Mouse (Mus musculus): ENCODE results near the gene Tent5c. TPM values are rescaled to one million over a fixed set of nuclear protein-coding genes. Genes with fewer than 3 reads are reported as not detected.

The Tent5c gene
- polyA plus RNA-seq, 1 experiment = 248 TPM

GRCm38 (mm10) chr3:100427548-100427947, 61.6 kb downstream of the Tent5c start:
- H3K36me3 ChIP-seq (ENCODE audit: control insufficient read depth, insufficient read depth, low read length) = no peaks in the 10 kb centered on the region
- H3K4me3 ChIP-seq (ENCODE audit: control insufficient read depth, low read depth, low read length) = peak overlapping the region; percentile 86
- no peaks in the 10 kb centered on the region for H3K27me3 ChIP-seq (ENCODE audit: control insufficient read depth, insufficient read depth, low read length)
- H3K27ac ChIP-seq (ENCODE audit: control insufficient read depth, insufficient read depth, low read depth, low read length) = no peak overlapping the region
- TF ChIP-seq CTCF (IDR thresholded peaks at IDR 0.05; ENCODE audit: control insufficient read depth, insufficient read depth, insufficient replicate concordance, low read depth, low read length) = no peak
- H3K4me1 ChIP-seq (ENCODE audit: control insufficient read depth, insufficient read depth, low read length) = peaks cover 21% of the 10 kb centered on the region

DNA sequence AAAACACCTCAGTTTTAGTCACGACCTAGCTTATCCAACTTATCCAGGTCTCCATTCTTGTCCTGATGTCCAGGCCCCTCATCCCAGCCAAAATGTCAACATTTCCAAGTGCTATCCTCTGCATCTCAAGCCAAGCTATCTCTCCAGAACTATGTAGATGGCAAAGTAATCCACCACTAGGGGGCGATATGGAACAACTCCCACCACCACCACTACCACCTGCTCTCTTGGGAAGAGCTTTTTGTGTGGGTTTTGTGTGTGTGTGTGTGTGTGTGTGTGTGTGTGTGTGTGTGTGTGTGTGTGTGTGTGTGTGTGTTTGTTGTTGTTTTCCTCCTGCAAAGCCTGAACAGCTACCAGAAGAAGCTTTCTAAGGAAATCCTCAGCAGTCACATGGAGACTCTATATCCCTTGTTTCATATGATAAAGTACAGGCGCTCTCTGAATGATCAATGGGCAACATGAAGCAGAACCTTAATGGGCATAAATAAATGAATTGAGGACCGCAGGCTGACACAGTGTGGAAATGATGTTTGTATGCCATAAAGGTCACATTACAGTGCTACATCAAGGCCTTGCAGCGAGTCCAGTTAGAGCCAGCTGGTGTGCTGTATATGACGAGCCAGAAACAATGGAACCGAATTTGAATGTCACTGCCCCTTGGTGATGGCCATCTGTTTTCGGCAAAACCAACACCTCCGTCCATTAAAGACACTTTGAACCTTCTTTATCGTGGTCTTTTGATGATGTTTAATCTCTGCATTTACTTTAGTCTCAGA, 66.5 kb downstream of the Tent5c start:
- Histone ChIP-seq H3K4me1 (ENCODE audit: control insufficient read depth, insufficient read depth, low read length) (peaks cover 13% of the 10 kb centered on the region), H3K27ac (ENCODE audit: control insufficient read depth, insufficient read depth, low read depth, low read length) (no peak overlapping the region), H3K4me3 (ENCODE audit: control insufficient read depth, low read depth, low read length) (no peak overlapping the region), H3K27me3 (ENCODE audit: control insufficient read depth, insufficient read depth, low read length) (no peaks in the 10 kb centered on the region), H3K36me3 (ENCODE audit: control insufficient read depth, insufficient read depth, low read length) (no peaks in the 10 kb centered on the region)
- TF ChIP-seq CTCF (IDR thresholded peaks at IDR 0.05; ENCODE audit: control insufficient read depth, insufficient read depth, insufficient replicate concordance, low read depth, low read length) (no peak), POLR2A (IDR thresholded peaks at IDR 0.05; ENCODE audit: control insufficient read depth, low read depth, low read length) (no peak)

DNA sequence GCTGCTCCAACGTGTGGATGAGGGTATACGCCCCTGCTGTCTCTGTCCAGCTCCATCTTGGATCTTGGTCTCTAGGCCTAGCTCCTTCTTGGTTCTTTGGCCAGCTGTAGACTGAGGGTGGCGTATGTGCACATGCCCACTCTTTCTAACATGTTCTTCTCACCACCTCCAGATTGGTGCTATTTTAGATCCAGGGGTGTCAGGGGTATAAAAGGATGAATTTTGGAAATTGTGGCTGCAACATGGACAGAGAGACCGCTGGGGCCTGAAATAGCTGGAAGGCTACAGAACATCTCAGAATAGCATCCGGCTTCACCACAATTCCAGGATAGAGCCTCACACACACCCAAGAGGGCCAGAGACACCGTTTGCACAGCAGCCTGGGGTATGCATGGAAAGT, 67.8 kb downstream of the Tent5c start:
- no peak for TF ChIP-seq POLR2A (IDR thresholded peaks at IDR 0.05; ENCODE audit: control insufficient read depth, low read depth, low read length)
- Histone ChIP-seq H3K27ac (ENCODE audit: control insufficient read depth, insufficient read depth, low read depth, low read length) (no peak overlapping the region), H3K27me3 (ENCODE audit: control insufficient read depth, insufficient read depth, low read length) (no peaks in the 10 kb centered on the region), H3K36me3 (ENCODE audit: control insufficient read depth, insufficient read depth, low read length) (no peaks in the 10 kb centered on the region), H3K4me1 (ENCODE audit: control insufficient read depth, insufficient read depth, low read length) (peaks cover 9% of the 10 kb centered on the region), H3K4me3 (ENCODE audit: control insufficient read depth, low read depth, low read length) (no peak overlapping the region)

- peaks cover 2% of the 10 kb centered on the region for H3K4me1 ChIP-seq (ENCODE audit: control insufficient read depth, insufficient read depth, low read length)
- no peak overlapping the region for H3K4me3 ChIP-seq (ENCODE audit: control insufficient read depth, low read depth, low read length)
- no peaks in the 10 kb centered on the region for H3K27me3 ChIP-seq (ENCODE audit: control insufficient read depth, insufficient read depth, low read length)
- no peaks in the 10 kb centered on the region for H3K36me3 ChIP-seq (ENCODE audit: control insufficient read depth, insufficient read depth, low read length)
- TF ChIP-seq POLR2A (IDR thresholded peaks at IDR 0.05; ENCODE audit: control insufficient read depth, low read depth, low read length) = no peak
- no peak for TF ChIP-seq CTCF (IDR thresholded peaks at IDR 0.05; ENCODE audit: control insufficient read depth, insufficient read depth, insufficient replicate concordance, low read depth, low read length)
- H3K27ac ChIP-seq (ENCODE audit: control insufficient read depth, insufficient read depth, low read depth, low read length) = no peak overlapping the region
Measured at GRCm38 (mm10) chr3:100420691-100421056, 68.5 kb downstream of the Tent5c start.

- H3K4me1 ChIP-seq (ENCODE audit: control insufficient read depth, insufficient read depth, low read length) = no peaks in the 10 kb centered on the region; the same call in 1 of the 2 replicates
- no peaks in the 10 kb centered on the region for H3K36me3 ChIP-seq (ENCODE audit: control insufficient read depth, insufficient read depth, low read length)
- H3K27ac ChIP-seq (ENCODE audit: control insufficient read depth, insufficient read depth, low read depth, low read length) = no peak overlapping the region
- TF ChIP-seq CTCF (IDR thresholded peaks at IDR 0.05; ENCODE audit: control insufficient read depth, insufficient read depth, insufficient replicate concordance, low read depth, low read length) (no peak), POLR2A (IDR thresholded peaks at IDR 0.05; ENCODE audit: control insufficient read depth, low read depth, low read length) (no peak)
- H3K27me3 ChIP-seq (ENCODE audit: control insufficient read depth, insufficient read depth, low read length) = no peaks in the 10 kb centered on the region
- H3K4me3 ChIP-seq (ENCODE audit: control insufficient read depth, low read depth, low read length) = no peak overlapping the region
Measured at GRCm38 (mm10) chr3:100419962-100420690, 69.0 kb downstream of the Tent5c start.

DNA sequence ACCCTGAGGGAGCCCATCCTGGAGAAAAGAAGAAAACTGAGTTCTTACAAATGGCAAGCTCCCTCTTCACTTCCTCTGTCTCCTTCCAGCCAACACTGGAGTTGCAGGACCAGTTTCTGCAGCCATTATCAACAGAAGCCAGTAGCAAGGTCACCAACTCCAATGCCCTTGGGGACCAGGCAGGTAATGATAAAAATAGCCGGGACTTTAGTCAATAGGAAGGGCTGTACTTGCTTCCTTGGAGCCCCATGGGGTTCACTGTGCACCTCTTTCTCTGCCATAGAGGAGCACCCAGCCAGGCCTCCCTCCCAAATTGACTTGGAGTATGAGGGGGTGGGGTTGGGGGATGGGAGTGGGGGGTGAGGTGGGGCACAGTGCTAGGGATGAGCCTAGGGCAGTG, 70.7 kb downstream of the Tent5c start:
- no peaks in the 10 kb centered on the region for H3K4me1 ChIP-seq (ENCODE audit: control insufficient read depth, insufficient read depth, low read length)
- H3K4me3 ChIP-seq (ENCODE audit: control insufficient read depth, low read depth, low read length) = no peak overlapping the region
- H3K27ac ChIP-seq (ENCODE audit: control insufficient read depth, insufficient read depth, low read depth, low read length) = no peak overlapping the region
- no peaks in the 10 kb centered on the region for H3K36me3 ChIP-seq (ENCODE audit: control insufficient read depth, insufficient read depth, low read length)
- no peak for TF ChIP-seq CTCF (IDR thresholded peaks at IDR 0.05; ENCODE audit: control insufficient read depth, insufficient read depth, insufficient replicate concordance, low read depth, low read length)
- no peak for TF ChIP-seq POLR2A (IDR thresholded peaks at IDR 0.05; ENCODE audit: control insufficient read depth, low read depth, low read length)
- no peaks in the 10 kb centered on the region for H3K27me3 ChIP-seq (ENCODE audit: control insufficient read depth, insufficient read depth, low read length)

- Histone ChIP-seq H3K4me1 (ENCODE audit: control insufficient read depth, insufficient read depth, low read length) (no peaks in the 10 kb centered on the region), H3K27me3 (ENCODE audit: control insufficient read depth, insufficient read depth, low read length) (no peaks in the 10 kb centered on the region), H3K27ac (ENCODE audit: control insufficient read depth, insufficient read depth, low read depth, low read length) (no peak overlapping the region), H3K36me3 (ENCODE audit: control insufficient read depth, insufficient read depth, low read length) (no peaks in the 10 kb centered on the region), H3K4me3 (ENCODE audit: control insufficient read depth, low read depth, low read length) (no peak overlapping the region)
- no peak for TF ChIP-seq CTCF (IDR thresholded peaks at IDR 0.05; ENCODE audit: control insufficient read depth, insufficient read depth, insufficient replicate concordance, low read depth, low read length)
- TF ChIP-seq POLR2A (IDR thresholded peaks at IDR 0.05; ENCODE audit: control insufficient read depth, low read depth, low read length) = no peak
Measured at GRCm38 (mm10) chr3:100417772-100418311, 71.3 kb downstream of the Tent5c start.
